Mouse (Mus musculus) retina, postnatal 1 day (tissue): ENCODE data around the gene Nmrk2.

Source experiments
- DNase-seq: peaks from one replicate; pipeline ENCODE4 v3.0.0-alpha.2; 2012

Gene Nmrk2

DNA sequence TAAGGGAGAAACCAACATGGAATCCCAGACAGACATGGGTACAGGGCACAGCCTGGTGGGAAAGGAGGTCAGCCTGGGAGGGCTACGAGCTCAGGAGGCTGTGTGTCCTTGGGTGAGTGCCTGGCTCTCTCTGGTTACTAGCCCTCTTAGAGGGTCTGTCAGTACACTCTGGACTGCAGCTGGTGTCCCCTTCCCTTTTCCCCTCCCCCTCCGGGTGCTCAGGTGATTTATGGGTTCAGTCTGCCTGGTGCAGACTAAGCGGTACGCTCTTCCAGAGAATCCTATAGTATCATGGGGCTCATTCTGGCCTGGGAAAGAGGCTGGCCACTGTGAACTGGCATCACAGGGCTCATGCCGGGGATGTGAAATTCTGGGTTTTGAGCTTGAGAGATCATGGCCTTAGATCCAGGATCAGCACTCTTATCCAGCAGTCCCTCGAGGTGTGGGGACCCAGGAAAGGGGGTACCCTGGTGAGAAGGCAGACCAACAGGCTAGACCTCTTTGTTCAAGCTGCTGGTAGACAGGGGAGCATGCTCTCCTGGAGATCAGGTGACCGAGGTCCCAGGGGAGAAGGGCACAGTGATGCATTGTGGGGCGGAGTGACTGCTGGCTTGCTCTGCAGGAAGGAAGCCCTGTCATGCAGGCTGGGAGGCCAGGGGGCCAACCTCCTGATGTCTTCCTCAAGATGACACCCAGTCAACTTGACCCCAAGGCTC is 40.1 kb downstream of the Nmrk2 start:
- DNase-seq, result no peak

DNA sequence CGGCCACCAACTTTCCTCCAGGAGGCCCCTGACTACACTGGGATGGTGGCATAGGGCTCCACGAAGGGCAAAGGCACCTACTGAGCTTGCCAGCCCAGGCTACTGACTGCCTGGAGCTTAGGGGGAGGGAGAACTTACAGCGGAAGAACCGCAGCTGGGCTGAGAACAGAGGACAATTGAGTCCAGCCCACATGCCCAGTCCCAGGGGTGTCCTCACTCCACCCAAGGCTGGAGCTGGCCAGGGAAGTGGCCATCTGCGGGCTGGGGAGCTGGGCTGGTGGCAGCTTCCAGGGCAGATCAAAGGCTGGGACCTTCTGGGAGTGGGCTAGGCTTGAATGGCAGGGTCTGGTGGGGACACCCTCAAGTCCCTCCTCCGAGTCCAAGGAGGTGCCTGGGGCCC is 47.1 kb downstream of the Nmrk2 start:
- DNase-seq, result no peak

DNA sequence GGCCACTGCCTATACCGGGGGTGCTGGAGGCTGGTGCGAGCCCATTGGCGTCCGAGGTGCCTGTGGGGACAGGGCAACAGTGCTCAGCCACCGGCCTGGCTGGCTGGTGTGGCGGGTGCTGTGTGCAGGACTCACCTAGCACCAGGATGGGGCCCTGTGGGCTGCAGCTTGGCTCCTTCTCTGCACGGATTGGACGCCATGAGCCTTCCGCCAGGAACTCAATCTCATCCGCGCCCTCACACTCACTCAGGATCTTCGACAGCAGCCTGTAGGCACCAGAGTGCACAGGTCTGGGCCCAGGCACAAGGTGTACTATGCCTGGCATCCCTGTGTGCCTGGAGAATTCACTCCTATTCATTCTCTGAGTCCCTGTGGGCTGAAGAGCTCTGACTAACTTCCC is 47.5 kb downstream of the Nmrk2 start:
- no peak for DNase-seq

- DNase-seq, result no peak
These were observed 49.2 kb downstream of the Nmrk2 start for GRCm38 (mm10) chr10:81152609-81153008.

- DNase-seq, result no peak
These were observed 50.6 kb downstream of the Nmrk2 start for GRCm38 (mm10) chr10:81151261-81151660.
